Mouse (Mus musculus) left cerebral cortex, postnatal 36 days (tissue): Measurements from ENCODE around the gene Usp7. TPM values are rescaled to one million over a fixed set of nuclear protein-coding genes. Genes with fewer than 3 reads are reported as not detected.
A peak's percentile ranks its signal among the peaks of the same experiment; 100 is the strongest.
"Not testable (repeated sequence)": the region's sequence is repeated elsewhere in the genome, so short reads cannot be mapped to it uniquely, and the experiment has no call there.

Experiments
- DNase-seq, 2 experiments: peaks; one replicate each; pipeline ENCODE4 v3.0.0; 2021 to 2022; ENCODE audit warnings: low spot score in 2 of 2, mixed read lengths in 1 of 2
- intact Hi-C: fragments of 180-260 bp; cut with DNase I; formaldehyde crosslinking; loops from one replicate; pipeline ENCODE4 v1.15.1; 2025
- total RNA-seq, 2 experiments: library from RNA; stranded (reverse); gene quantifications; 2 replicates each; pipeline ENCODE4 v1.2.3; 2021

Gene Usp7
- total RNA-seq, 2 experiments from 2014 or later = 134 to 175 TPM

DNA sequence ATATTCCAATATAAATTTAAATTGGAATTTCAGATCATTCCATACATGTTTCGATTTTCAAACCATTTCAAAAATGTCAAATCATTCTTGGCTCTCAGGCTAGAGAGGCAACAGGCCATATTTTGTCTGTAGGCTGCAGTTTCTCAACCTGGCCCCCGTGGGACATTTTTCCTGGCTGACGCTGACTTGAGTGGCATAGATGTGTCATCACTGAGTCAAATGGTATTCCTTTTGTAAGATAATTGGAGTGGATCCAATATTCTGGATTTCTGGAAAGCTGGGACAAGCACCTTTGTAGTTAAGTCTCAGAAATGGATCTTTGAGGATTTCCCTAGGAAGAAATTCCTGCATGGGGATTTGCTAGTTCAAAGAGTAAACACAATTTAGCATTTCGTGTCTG, 1.2 kb downstream of the Usp7 start:
- intact Hi-C loops = no loop called here
- no peak for DNase-seq

DNA sequence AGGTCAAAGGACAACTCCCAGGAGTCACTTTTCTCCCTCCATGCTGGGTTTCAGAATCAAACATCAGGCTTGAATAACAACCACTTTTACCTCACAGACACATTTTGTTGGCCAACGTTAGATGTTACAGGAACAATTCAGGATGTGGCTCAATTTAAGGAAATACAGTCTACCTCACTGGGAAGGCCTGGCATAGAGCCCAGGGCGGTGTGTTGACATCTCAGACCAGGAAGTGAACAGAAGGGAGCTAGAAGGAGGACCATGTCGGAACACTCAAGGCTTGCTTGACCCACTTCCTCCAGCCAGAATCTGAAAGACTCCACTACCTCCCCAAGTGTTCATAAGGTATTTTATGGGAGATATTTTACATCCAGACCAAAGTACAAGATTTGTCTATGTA, 7.4 kb downstream of the Usp7 start:
- no peak for DNase-seq
- intact Hi-C loops = no loop called here

DNA sequence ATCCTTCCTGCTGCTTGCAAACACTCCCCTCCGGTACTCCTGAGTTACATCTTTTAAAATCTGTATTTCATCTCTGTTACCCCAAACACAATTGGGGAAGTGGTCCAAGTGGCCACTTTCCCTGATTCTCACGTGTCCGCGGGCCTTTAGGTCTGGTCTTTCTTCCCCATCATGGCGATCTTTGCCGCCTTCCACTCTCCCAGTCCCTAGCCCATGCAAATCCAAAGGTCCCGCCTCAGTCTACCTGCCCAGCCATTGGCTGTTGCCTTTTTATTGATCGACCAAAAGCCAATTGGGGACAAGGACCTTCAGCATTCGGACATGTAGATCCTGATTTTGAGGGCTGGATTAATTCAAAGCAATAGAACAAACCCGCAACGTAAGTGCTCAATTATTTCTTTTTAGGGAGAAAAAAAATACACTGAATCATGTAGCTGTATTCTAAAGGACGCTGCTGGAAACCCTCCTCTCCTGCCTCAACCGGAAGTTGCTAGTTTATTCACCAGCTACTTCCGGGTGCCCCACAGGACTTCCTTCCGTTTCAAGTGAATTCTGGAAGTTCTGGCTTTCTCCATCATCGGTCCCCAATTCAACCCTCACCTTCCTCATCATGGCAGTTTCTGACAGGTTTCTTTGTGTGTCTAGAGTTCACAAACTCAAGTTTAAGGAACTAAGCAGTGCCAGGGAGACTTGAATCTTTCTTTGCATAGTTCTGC, 8.8 kb downstream of the Usp7 start:
- intact Hi-C loops = no loop called here
- DNase-seq = no peak

DNA sequence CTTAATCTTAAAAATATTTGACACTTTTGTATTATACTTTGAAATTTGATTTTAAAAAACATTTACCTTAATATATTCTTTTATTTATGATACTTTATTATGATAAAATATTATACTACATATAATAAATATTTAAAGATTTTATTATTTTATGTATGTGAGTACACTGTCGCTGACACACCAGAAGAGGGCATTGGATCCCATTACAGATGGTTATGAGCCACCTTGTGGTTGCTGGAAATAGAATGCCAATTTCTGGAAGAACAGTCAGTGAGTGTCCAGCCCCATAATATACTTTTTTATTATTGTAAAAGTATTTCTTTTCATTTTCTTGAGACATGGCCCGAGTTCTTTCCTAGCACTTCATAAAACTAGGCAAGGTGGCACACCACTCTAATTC, 10.4 kb downstream of the Usp7 start:
- intact Hi-C loops = no loop called here
- DNase-seq = no peak

DNA sequence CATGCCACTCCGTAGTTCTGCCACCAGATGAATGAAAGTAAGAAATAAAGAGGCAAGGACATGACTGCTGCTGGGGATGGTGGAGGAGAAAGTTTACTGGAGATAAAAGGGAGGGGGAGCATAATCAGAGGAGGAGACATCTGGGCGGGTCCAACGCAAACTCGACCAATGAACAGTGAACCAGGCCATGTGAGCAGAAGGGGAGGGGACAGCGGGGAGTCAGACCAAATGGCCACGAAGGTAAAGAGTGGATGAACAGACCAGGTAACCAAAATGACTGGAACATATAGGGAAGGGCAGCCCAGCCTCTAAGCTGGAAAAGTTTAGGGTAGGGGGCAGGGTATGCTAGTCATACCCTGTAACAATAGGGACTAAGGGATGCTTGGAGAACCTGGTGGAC, 10.9 kb downstream of the Usp7 start:
- intact Hi-C loops = no loop called here
- no peak for DNase-seq

DNA sequence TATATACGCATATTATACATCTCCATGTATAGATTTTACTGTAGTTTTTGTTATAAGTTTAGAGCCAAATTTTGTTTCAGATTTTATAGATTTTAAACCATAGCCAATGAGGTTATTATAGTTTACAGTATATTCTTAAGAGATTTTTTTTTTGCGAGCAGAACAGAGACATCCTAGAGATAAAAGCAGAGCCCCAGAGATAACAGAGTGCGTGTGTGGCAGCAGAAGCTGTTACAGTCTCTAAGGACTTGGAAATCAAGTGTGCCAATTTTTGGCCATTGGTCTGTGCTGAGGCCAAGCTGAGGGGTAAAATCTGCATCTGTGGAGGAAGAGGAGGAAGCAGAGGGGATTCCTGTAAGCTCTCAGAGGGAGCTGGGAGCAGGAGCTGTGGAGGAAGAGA, 11.9 kb downstream of the Usp7 start:
- intact Hi-C loops = no loop called here
- no peak for DNase-seq

DNA sequence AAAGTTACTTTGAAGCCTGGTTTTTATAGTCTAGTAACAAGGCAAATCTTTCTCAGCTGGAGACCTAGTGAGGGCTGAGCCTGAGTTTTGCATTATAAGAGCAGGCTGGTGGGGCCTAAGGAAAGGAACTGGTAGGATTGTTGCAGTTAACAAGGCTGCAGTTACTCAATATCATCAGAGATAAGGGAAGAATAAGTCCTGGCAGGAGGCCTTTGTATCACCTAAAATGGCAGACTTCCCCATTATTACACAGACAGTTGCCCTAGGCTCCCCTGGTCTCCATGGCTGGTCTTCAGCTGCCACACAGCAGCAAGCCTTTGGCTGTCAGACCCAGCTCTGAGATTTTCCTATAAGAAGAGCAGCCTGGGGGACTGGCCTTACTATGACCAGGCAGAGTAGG, 13.4 kb downstream of the Usp7 start:
- intact Hi-C loops = no loop called here
- no peak for DNase-seq

DNA sequence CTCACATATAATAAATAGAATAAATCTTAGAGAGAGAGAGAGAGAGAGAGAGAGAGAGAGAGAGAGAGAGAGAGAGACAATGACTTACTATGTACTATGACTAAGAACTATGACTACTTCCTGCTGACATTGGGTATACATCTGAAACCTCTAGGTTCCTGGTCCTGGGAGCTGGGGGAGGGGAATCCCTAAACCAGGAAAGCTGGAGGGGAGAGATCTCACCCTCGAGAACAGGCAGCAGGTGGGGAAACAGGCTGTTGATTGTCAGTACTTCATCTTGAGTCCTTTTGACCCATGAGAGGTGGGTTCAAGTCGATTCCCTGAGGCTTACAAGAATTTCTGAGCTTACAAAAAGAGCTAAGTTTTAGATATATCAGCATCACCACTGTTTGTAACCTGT, 14.9 kb downstream of the Usp7 start:
- intact Hi-C loops = no loop called here
- DNase-seq = no peak

DNA sequence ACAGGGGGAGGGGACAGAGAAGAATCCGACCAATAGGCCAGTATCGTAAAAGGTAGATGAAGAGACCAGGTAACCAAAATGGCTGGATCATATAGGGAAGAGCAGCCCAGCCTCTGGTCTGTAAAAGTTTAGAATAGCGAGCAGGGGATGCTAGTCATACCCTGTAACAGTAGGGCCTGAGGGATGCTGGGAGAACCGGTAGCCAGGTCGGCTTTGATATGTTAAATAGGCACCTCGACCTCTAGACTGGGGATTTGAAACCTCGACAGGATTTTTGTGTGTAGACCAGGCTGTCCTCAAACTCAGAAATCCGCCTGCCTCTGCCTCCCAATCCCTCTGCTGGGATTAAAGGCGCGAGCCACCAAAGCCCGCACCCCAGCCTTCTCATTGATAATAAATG, 15.5 kb downstream of the Usp7 start:
- intact Hi-C loops = no loop called here
- DNase-seq = no peak

DNA sequence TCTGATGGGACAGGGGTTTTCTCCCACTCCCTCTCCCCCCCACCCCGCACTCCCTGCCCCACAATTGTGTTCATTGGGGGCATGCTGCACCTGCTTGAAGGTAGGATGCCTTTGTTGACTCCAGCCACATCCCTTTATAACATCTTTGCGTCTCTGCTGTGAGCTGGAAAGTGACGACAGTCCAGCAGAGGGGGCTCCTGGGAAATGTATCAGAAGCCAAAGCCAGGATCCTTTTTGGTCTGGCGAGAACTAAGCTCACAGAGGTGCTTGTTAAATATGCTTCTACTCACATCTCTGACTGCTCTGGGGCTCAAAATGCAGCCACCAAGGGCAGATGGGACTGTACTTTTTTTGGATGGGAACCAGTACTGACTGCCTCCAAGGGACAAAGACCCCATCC, 21.0 kb downstream of the Usp7 start:
- intact Hi-C loops = loop anchor here (5.0 kb wide), 1 partner anchor 56 kb away; no protein-coding TSS in a partner anchor
- no peak for DNase-seq

DNA sequence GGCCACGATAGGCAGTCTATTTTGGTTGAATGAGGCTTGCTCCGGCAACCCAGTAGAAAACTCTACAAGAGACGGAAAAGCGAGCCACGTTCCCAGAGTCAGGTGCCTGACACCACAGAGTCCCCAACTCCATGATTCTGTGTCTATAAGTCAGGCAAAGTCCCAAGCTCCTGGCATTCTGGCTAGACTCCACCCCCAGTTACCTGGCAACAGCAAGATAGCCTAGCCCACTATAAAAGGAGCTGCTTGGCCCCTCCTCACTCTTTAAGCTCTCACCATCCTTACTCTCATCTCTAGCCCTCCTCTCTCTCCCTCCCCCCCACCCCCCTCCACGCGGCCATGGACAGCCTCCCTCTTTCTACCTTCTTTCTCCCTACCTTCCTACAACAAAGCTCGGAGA, 21.8 kb downstream of the Usp7 start:
- intact Hi-C loops = loop anchor here (5.0 kb wide), 1 partner anchor 57 kb away; no protein-coding TSS in a partner anchor
- DNase-seq = not testable (repeated sequence)

DNA sequence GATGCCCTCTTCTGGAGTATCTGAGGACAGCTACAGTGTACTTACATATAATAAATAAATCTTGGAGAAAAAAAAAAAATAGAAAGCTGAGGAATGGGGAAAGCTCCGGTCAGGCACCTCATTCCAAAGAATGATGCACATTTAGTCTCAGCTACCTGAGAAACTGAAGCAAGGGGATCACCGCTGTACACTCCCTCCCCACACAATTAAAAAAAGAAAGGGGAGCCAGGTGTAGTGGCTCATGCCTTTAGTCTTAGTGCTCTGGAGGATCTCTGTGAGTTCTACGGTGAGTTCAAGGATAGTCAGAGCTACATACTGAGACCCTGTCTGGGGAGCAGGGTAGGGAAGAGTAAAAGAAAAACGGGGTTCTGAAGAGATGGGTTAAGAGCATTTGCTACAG, 22.6 kb downstream of the Usp7 start:
- intact Hi-C loops = loop anchor here (2.0 to 5.0 kb wide), 2 partner anchors 83 to 98 kb away; no protein-coding TSS in a partner anchor
- DNase-seq = no peak

DNA sequence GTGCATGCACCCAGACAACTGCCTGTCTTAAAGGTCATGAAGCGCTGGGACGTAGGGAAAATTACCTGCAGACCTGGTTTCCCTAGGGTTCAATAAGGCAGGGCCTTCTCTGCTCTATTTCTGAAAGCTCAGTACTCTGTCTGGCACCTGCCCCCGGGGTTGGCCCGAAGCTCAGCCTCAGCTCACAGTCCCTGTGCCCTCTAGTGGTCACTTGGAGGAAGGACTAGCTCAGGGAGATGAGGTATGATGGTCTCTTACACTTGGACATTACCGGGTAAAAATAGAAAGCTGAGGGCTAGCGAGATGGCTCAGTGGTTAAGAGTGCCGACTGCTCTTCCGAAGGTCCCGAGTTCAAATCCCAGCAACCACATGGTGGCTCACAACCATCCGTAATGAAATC, 23.0 kb downstream of the Usp7 start:
- peak; percentile 43 to 51 for DNase-seq
- intact Hi-C loops = loop anchor here (2.0 to 5.0 kb wide), 2 partner anchors 82 to 98 kb away; no protein-coding TSS in a partner anchor

DNA sequence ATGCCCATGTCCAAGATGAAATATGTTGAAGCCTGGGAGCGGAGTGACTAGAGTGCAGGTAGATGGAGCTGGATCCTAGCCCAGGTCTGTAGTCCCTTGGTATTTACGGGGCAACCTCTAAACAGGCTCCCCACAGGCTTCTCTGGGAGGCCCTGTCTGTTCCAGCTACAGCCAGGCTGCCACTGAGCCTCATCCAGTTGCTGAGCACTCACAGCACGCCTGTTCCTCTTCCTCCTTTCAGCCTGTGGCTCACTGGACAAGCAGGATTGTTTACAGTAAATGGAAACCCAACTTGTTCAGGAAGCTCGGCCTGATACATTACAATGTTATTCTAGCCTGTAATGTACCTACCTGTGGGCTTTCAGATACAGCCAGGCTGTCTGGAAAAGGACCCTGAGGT, 23.5 kb downstream of the Usp7 start:
- no peak for DNase-seq
- intact Hi-C loops = loop anchor here (2.0 to 5.0 kb wide), 2 partner anchors 82 to 99 kb away; no protein-coding TSS in a partner anchor

DNA sequence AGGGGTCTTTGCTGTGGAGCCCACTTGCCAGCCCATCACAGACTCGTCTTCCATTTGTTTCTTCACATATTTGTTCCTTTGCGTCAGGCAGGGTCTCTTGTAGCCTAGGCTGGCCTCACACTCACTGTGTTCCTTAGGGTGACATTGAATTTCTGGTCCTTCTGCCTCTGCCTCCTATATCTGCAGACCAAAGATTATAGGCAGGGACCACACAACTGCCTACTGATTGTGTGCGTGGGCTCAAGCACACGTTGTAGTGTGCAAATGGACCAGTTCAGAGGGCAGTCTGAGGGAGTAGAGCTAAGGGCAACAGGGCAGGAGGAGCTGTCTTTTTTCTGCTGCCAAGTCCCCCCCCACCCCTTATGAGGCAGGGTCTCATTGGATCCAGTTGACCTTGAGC, 24.0 kb downstream of the Usp7 start:
- DNase-seq = no peak
- intact Hi-C loops = loop anchor here (2.0 to 5.0 kb wide), 2 partner anchors 81 to 99 kb away; no protein-coding TSS in a partner anchor

DNA sequence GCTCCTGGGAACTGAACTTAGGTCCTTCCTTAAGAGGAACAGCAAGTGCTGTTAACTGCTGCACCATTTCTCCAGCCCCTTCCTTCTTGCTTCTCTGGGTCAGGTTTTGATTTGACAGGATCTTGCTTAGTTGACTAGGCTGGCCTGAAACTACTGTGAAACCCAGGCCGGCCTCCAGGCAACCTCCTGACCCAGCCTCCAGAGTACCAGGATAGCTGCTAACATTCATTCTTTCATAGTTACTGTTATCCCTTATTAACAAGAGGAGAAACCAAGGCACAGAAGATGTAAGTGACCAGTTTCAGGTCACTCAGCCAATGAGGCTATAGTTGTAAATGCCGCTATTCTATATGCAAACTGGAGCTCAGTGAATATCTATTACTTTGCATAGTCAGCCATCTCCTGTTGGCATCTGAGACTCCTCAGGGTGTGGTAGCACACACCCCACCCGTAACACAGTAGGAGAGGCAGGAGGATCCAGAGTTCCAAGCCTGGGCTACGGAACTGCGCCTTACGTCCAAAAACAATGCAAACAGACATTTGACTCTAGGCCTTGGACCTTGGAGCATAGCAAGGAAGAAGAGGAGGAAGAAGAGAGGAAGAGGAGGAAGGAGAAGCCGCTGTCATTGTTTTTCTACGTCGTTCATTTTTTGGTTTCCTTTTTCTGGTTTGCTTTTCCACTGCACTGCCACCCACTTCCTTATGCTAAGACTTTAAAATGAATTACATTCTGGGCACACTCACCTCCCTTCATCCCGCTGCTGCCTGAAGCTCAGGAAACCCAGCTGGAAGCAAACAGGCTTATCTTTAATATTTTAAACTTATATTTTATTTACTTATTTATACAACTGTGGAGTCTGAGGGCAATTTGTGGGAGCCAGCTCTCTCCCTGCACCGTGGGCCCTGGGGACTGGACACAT, 24.7 kb downstream of the Usp7 start:
- peak; percentile 57 to 65 for DNase-seq
- intact Hi-C loops = loop anchor here (2.0 to 5.0 kb wide), 2 partner anchors 81 to 100 kb away; no protein-coding TSS in a partner anchor

DNA sequence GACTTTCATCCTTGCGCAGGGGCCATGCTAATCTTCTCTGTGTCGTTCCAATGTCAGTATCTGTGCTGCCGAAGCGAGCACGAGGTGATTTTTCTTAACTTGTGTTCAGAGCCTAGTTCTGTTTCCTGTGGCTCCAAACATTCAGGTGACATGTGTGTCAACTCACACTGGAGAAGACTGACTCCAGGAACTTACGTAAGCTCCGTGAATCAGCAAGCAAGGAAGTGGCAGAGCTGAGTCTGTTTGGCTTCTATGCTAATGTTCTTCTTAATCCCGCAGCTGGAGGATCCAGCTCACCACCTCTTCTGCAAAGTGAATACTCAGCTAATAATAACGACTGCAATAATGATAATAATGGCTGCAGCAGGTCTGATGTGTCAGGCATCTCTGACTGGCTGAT, 25.9 kb downstream of the Usp7 start:
- no peak for DNase-seq
- intact Hi-C loops = loop anchor here (5.0 kb wide), 1 partner anchor 101 kb away; no protein-coding TSS in a partner anchor

DNA sequence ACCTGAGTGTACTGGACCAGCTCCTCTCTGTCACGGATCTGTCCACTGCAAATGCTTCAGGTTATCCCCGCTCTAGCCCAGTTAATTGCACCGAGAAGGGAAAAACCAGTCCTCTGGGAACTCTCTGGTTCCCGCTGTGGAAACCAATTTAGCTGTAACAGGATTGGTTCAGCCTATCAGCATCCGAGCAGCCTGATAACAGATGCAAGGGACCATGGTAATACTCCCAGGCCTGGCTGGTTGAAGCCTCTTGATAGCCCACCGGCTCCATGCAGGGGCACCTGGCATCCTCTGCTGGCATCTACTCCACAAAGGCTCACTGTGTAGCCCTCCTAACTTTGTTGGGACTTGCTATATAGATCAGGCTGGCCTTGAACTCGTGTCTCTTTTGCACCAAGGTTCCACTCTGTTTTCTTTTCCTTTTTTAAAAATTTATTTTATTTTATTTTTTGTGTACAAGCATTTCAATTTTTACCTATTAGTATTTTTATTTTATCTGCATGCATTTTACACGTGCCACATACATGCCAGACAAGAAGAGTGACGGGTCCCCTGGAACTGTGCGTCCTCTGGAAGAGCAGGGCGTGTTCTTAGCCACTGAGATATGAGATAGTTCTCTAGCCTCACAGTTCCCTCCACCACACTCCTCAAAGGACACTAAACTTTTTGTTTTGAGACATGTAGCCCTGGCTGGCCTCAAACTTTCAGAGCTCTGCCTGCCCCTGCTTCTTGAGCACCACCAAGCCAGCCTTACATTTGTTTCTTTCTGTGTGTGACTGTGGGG, 27.8 kb downstream of the Usp7 start:
- intact Hi-C loops = no loop called here
- DNase-seq = no peak

DNA sequence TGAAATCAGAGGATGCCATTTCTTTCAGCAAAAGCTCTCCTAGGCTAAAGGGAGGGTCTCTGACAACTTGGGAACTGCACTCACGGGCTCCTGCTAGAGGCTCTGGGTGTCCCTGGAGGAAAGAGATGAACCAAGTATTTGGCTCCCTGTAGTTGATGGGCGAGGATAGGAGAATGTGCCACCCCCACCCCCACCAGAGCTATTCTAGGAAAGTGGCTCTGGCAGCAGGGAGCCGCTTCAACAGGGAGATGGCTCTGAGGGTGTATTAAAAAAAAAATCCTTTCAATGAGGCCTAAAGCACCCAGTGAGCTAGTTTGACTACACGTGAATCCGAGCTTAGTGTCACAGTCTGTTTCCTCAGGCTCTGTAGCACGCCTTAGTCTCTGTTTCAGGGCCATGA, 29.1 kb downstream of the Usp7 start:
- peak; percentile 53 to 58 for DNase-seq
- intact Hi-C loops = no loop called here

DNA sequence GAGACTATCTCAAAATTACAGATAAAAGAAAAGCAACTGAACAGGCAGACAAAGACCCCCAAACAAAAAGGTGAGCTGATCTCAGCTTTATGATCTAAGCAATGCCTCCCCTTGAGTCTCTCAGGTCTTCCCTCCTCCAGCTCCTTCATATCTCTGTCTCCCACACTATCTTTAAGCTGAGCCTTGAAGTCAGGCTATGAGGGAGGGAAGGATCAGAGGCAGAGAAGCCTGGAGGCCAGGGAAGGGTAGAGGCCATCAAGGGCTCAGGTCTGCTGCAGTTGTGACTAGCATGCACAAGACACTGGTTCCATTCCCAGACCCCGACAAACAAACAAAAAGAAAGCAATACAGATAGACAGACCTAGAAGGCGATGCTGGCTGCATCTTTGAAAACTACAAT, 30.2 kb downstream of the Usp7 start:
- intact Hi-C loops = no loop called here
- DNase-seq = no peak
